Mouse (Mus musculus) lung, postnatal 25 days (tissue): Measurements from ENCODE around the gene Plbd1.

Experiments used
- DNase-seq: peaks from one replicate; pipeline ENCODE4 v3.0.0; 2022; ENCODE audit warnings: low spot score

Gene Plbd1

GRCm38 (mm10) chr6:136661706-136662016 lies at the start of gene Plbd1:
Gene Plbd1, minus strand, starts transcription at chr6:136661928.
- DNase-seq = peak; percentile 75

- DNase-seq = no peak
Measured at GRCm38 (mm10) chr6:136710408-136710807, 48.7 kb upstream of the Plbd1 start.

- DNase-seq = no peak
Measured at GRCm38 (mm10) chr6:136708597-136708996, 46.9 kb upstream of the Plbd1 start.

DNA sequence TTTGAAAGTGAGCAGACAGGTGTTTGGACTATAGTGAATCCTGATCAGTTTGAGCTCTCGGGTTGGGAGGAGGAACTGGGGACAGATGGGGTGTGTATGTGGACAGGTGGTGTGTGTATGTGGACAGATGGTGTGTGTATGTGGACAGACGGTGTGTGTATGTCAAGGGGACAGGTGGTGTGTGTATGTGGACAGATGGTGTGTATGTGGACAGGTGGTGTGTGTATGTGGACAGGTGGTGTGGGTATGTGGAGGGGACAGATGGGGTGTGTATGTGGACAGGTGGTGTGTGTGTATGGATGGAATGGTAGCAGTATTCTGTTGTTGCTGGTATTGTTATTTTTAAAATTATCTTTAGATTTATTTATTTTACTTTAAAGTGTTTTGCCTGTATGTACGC lies 40.1 kb upstream of the Plbd1 start:
- DNase-seq = no peak

GRCm38 (mm10) chr6:136701185-136701584 lies 39.5 kb upstream of the Plbd1 start:
- no peak for DNase-seq

- no peak for DNase-seq
Measured at GRCm38 (mm10) chr6:136691314-136691713, 29.6 kb upstream of the Plbd1 start.

- DNase-seq = no peak
Measured at GRCm38 (mm10) chr6:136690527-136690926, 28.8 kb upstream of the Plbd1 start.

- DNase-seq = peak; percentile 65
Measured at GRCm38 (mm10) chr6:136689790-136690413, 28.2 kb upstream of the Plbd1 start.

DNA sequence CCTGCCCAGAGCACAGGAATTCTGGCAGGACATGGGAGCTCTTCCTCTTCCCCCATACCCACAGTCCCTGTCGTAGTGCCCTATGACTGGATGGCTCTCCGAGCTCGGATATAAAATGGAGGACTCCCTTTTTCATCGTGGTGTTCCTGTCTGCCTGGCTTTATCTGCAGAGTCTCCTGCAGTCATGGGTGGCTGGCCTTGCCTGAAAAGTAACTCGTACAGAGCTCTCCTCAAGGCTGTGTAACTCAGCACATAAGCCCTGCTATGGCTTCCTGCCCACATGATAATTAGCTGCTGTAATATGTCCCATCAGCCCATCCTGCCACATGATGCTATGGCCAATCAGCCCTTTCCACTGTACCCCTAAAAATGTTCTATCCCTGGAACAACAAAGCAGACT lies 23.7 kb upstream of the Plbd1 start:
- DNase-seq = no peak

GRCm38 (mm10) chr6:136683410-136684334 lies 21.9 kb upstream of the Plbd1 start:
- DNase-seq = peak; percentile 45

- no peak for DNase-seq
Measured at GRCm38 (mm10) chr6:136679381-136679780, 17.7 kb upstream of the Plbd1 start.

DNA sequence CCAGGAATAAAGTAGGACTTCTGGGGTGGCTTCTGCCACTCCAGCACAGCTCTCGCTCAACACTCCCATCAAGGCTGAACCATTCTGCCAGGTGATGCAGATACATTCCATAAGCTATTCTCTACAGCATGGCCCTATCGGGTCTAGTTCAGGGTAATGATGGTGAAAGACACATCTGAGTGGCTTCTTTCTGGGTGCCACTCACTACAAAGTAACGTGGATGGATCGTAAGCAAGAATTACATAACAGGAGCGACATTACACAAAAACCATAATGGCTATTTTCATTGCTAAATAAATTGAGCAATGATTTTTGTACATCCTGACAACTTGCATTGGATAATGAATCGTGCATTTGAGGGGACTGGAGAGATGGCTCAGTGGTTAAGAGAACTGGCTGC lies 13.2 kb upstream of the Plbd1 start:
- no peak for DNase-seq

GRCm38 (mm10) chr6:136672467-136672866 lies 10.7 kb upstream of the Plbd1 start:
- peak; percentile 66 for DNase-seq

- no peak for DNase-seq
Measured at GRCm38 (mm10) chr6:136669274-136669673, 7.5 kb upstream of the Plbd1 start.

DNA sequence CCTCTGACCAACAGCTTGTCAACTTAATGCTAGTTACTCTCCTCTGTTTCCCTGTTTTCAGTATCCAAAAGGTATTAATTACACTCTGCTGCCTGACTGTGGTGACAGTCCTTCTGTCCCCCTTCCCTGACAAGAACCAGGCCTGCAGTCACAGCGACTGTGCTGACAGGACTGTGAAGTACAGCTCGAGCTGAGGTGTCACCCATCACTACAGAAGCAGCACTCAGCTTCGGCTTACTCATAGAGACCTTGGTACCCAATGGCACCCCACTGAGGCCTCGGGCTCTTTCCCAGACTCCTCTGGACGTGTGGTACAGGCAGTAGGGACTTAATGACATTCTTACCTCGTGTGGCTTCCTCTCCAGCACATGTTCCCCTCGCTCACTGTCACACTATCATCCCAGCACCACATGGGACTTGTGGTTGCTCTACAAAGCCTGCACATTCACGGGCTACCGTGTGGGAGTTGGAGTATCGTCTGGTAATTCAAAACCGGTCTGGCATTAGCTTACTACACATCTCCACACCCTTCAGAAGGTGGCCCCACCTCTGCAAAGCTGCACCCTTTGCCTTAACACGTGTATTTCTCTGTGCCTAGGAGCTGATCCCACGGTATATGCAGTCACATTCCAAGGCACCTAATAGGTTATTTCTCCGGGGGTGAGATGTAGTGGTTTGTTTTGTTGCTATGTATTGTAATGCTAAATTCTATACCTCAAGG lies 6.7 kb upstream of the Plbd1 start:
- no peak for DNase-seq

GRCm38 (mm10) chr6:136662063-136662462 lies 335 bp upstream of the Plbd1 start:
- DNase-seq = no peak

DNA sequence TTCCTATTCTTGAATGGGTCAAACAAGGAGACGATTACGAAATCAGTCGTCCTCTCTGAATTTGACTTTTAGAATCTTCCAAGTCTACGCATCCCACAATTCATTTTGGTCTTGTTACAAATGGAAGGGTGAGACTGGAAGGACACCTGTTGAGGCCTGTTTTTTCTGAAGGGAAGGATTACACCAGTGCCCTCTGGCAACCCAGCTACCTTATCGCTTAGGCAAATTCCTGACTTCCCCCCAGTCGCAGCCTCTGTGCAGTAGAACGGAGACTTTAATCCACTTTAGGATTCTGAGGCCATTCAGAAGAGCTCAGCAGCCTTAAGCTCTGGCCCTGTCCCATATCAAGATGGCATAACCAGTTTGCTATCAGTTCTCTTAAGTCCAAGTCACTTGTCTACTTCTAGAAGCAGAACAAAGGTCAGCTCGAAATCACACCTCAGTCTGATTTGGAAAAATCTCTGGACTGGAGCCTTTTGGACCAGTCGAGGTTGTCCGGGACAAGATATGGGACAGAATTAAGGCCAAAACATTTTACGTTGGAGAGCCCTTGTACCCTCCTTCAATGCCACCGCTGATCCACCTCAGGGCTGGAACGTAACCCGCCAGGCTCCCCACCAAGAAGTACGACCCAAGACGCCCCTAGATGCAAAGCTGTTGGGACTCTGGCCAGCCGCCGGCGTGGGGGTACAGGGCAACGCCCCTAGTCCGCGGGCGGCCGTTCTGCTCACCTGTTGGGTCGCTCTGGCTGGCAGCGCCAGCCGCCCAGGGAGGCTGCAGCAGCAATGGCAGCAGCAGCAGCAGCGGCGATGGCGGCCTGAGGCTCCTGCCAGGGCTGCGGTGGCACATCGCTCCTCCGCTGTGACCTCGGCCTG lies 660 bp downstream of the Plbd1 start:
- no peak for DNase-seq

- DNase-seq = no peak
Measured at GRCm38 (mm10) chr6:136659226-136659625, 2.5 kb downstream of the Plbd1 start.

DNA sequence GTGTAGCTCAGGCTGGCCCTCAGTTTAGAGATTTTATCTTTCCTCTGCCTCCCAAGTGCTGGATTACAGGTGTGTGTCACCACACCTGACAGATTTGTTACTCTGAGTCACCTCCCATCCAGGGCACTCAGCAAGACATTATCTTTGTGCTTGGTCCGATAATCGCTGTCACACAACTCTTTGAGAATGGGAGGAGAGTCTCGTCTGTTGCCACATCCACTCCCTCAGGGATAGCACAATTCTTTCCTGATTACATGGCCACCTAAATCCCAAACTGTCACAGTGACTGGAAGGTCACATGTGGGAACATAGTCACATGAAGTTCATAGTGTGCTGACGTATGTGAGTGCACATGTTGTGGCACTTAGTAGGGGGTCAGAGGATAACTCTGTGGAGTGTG lies 3.4 kb downstream of the Plbd1 start:
- DNase-seq = no peak

DNA sequence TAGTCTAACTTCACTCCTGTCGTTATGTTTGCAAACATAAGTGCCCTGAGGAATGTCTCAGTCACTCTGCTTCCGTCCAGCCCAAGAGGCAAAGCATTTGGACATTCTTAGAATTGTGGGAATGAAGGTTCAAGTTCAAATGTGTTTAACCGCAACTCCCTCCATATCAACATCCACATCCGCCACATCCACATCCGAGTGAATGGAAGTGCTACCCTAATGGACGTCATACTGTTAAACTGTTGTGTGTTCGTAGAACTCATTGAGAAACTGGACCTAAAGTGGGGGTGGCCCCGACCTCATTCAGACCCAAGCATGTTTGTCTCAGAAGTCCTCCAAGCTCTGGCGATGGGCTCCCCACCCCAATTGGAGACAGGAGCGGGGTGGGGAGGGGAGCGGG lies 5.9 kb downstream of the Plbd1 start:
- DNase-seq = no peak

GRCm38 (mm10) chr6:136654470-136654869 lies 7.3 kb downstream of the Plbd1 start:
- DNase-seq = no peak

GRCm38 (mm10) chr6:136653331-136653730 lies 8.4 kb downstream of the Plbd1 start:
- no peak for DNase-seq
